Mouse (Mus musculus): ENCODE results near the gene Vamp8. TPM values are rescaled to one million over a fixed set of nuclear protein-coding genes. Genes with fewer than 3 reads are reported as not detected.

Vamp8 gene
- 10 to 100 TPM; 59.1 to 77.8 TPM for total RNA-seq (2023)

DNA sequence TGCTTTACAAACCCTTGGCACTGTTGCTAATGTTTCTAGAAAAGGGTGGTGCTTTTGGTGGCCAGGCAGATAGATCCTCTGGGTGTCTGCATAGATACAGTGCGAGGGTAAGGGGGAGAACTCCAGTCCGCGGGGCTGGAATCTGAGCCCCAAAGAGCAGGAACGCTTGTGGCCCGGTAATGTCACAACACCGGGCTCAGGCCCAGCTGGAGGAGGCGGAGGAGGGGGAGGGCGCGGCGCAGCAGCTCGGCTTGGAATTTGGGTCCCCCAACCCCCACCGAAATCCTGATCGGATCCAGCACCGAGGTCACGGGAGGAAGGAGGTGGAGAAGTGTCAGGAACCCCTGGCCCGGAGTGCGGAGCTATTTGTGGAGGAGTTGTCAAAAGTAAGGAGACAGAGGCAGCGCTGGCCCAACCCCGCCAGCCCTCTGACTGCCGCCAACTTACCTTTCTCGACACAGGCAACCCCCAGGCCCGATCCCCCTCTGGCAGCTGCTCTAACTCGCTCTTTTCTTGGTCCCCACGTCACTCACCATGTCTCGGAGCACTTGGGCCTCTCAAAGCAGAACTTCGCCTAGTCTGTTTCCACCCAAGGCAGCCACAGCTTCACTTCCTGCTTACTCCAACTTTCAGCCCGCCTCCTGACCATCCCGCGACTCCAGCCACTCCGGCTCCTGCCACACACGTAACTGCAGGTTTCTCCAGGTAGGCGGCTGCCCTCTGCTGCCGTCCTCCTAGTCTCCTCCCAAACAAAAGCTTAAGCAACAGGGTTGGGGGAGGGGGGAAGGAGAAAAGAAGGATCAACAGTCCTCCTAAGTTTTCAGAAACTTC is at the start of gene Vamp8:
Gene Vamp8 (minus strand): TSS at position 763 of the 831 bp plus-strand sequence.

GRCm38 (mm10) chr6:72439355-72440185 is 49.1 kb upstream of the Vamp8 start, which contains the start of gene Mat2a:
Gene Mat2a, minus strand, starts transcription at chr6:72439558.

GRCm38 (mm10) chr6:72414076-72414756 is 23.7 kb upstream of the Vamp8 start, which contains the start of gene Ggcx:
Gene Ggcx, plus strand, starts transcription at chr6:72414308.

GRCm38 (mm10) chr6:72380131-72380770 is 10.3 kb downstream of the Vamp8 start, which contains the start of gene Vamp5:
Gene Vamp5, minus strand, starts transcription at chr6:72380468.

DNA sequence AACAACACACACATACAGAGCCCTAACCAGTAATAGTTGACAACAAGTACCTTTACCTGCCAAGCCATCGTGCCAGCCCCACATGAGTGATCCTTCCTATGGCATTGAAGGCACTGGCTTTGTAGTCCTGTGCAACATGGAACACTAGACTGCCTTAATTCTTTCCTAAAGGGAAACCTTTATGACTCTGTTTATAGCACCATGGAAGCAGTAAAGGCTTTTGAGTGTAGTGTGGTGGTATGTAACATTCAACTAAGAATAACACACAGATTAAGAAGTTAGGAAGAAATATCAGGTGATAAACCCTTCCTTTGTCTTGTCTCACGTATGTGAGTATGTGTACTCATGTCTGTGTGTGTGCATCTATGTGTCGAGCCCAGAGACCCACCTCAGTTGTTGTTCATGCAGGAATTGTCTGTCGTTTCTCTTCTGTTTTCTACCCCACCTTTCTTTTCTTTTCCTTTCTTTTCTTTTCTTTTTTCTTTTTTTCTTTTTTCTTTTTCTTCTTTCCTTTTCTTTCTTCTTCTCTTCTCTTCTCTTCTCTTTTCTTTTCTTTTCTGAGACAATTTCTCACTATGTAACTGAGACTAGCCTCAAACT is 23.6 kb downstream of the Vamp8 start, which contains the start of gene Rnf181:
Gene Rnf181 (minus strand): TSS at position 113 of the 600 bp plus-strand sequence.

GRCm38 (mm10) chr6:72355066-72355911 is 35.2 kb downstream of the Vamp8 start, which contains the start of gene Tmem150a:
Gene Tmem150a, plus strand, starts transcription at chr6:72355447.

DNA sequence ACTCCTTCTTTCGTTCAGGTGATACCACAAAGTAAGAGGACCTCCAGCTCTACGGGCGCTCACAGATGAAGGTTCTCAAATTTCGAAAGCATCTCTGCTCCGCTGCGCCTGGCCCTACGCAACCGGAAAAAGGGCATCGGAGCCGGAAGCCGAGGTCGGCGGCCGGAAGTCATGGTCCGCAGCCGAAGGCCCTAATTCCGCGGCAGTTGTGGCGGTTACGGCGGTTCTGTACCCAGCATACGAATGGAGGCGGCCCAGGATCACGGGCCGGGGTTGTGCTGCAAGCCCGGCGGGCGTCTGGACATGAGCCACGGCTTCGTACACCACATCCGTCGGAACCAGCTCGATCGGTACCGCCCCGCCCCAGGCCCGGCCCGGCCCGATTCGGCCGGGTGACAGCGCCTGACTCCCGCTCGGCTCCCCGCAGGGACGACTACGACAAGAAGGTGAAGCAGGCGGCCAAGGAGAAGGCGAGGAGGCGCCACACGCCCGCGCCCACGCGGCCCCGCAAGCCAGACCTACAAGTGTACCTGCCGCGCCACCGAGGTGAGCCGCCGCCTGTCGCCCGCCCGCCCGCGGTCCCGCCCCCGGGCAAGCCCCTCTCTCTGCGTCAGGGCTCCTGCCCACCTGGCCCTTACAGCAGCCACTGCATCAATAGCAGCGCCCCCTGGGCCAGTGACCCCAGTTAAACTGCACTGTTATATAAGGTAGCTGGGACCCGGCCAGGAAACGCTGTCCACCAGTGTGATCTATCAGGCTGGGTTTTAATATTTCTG is 43.1 kb downstream of the Vamp8 start, which contains the start of gene 0610030E20Rik:
Gene 0610030E20Rik (plus strand): TSS at position 152 of the 776 bp plus-strand sequence.

GRCm38 (mm10) chr6:72345074-72345567 is 45.4 kb downstream of the Vamp8 start, which contains the start of gene Usp39:
Gene Usp39, minus strand, starts transcription at chr6:72345184.

Other genes starting within 250 kb of the Vamp8 start
- gene Atoh8, start 155.1 kb downstream of the Vamp8 start, total RNA-seq (2023): not detected
- gene Sftpb, start 86.1 kb downstream of the Vamp8 start, total RNA-seq (2023): not detected
- gene Usp39, start 45.5 kb downstream of the Vamp8 start, total RNA-seq (2023): 10 to 100 TPM; 43.4 to 45.8 TPM
- 10 to 100 TPM; 31.7 to 32.4 TPM for gene 0610030E20Rik, start 43.4 kb downstream of the Vamp8 start, total RNA-seq (2023)
- gene Tmem150a, start 35.3 kb downstream of the Vamp8 start, total RNA-seq (2023): 1 to 10 TPM; 2.0 to 2.6 TPM
- gene Rnf181, start 23.7 kb downstream of the Vamp8 start, total RNA-seq (2023): 10 to 100 TPM; 74.0 to 85.5 TPM
- 10 to 100 TPM; 15.6 to 19.2 TPM for gene Vamp5, start 10.2 kb downstream of the Vamp8 start, total RNA-seq (2023)
- 10 to 100 TPM in 1 of 2 experiments, 1 to 10 TPM in 1; 9.6 to 14.7 TPM for gene Ggcx, start 23.6 kb upstream of the Vamp8 start, total RNA-seq (2023)
- 100 to 1,000 TPM; 245 to 265 TPM for gene Mat2a, start 48.9 kb upstream of the Vamp8 start, total RNA-seq (2023)
- gene Sh2d6, start 131.0 kb upstream of the Vamp8 start, total RNA-seq (2023): not detected
- gene Capg, start 153.7 kb upstream of the Vamp8 start, total RNA-seq (2023): 10 to 100 TPM; 28.8 to 43.3 TPM
- 10 to 100 TPM; 11.1 to 11.3 TPM for gene Elmod3, start 207.7 kb upstream of the Vamp8 start, total RNA-seq (2023)
- 1 to 10 TPM; 8.0 to 8.2 TPM for gene Retsat, start 207.8 kb upstream of the Vamp8 start, total RNA-seq (2023)
- 100 to 1,000 TPM; 184 to 190 TPM for gene Tgoln1, start 226.3 kb upstream of the Vamp8 start, total RNA-seq (2023)

Measured in T-cell, adult 66 days (primary cell).